Mouse (Mus musculus) ovary, postnatal 14 days (tissue): Measurements from ENCODE around the gene Cbx6.
"Not testable (repeated sequence)": the region's sequence is repeated elsewhere in the genome, so short reads cannot be mapped to it uniquely, and the experiment has no call there.

Experiments used
- DNase-seq: peaks from one replicate; pipeline ENCODE4 v3.0.0; 2022; ENCODE audit warnings: low spot score

Gene Cbx6

GRCm38 (mm10) chr15:79829431-79829830 is 5.1 kb downstream of the Cbx6 start:
- no peak for DNase-seq

DNA sequence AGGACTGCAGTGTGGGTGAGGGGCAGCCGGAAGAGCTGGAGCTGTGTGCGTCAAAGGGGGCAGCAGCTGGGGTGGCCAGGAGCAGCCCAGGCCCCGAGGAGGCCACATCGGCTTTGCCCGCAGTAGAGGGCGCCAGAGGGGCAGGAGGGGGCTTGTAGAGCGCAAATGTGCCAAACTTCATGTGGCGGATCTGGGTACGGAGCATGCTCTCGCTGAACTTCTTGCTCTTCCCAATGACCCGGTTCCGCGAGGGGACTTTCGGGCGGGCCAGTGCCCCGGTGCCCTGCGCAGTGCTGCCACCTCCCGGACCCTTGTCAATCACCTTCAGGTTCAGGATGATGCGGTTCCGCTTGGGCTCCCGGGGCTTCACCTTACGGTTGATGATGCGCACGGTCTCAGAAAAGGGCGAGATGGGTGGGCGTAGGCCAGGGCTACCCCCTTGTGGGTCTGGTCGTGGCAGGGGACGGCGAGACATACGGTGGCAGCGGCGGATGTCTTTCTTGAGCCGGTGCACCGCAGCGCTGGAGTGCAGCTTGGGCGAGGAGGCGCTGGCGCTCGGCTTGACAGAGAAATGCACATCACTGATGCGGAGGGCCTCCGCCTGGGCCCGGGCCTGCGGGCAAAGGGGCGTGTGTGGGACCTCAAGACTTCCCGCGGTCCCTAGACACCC is 6.0 kb downstream of the Cbx6 start:
- DNase-seq = peak; percentile 44

GRCm38 (mm10) chr15:79827778-79828210 is 6.7 kb downstream of the Cbx6 start:
- no peak for DNase-seq

- DNase-seq = no peak
Observed at GRCm38 (mm10) chr15:79827061-79827777, 7.3 kb downstream of the Cbx6 start.

GRCm38 (mm10) chr15:79826221-79826935 is 8.1 kb downstream of the Cbx6 start:
- no peak for DNase-seq

DNA sequence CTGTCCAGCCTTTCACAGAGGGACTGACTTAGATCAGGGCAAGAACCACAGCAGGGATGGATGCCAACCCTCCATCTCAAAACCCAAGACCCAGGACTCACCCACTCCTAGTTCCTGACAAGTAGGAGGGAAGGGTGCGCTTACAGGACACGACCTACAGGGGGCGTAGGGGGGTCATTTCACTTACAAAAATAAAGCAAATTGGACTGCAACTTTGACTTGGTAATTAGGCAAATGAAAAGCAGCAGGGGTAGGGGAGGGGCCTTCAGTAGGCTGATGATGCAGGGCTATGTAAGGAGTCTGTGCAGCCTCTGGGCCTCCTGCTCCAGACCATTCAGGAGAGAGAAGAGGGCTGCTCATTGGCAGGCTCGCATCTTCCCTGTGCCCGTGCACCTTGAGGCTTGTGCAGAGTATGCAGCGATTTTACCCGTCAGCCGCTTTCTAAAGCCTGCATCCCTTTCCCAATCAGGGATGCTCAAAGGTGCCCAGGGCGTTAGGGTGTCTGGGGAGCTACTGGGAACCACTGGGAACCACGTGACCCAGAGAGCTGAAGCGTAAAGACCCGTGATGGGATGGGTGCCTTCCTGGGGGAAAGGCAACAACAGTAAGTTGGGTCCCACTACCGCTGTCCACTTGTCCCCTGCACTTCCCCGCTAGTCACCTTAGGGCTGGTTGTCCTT is 9.2 kb downstream of the Cbx6 start:
- no peak for DNase-seq

- DNase-seq = no peak
Observed at GRCm38 (mm10) chr15:79823588-79824280, 10.8 kb downstream of the Cbx6 start.

DNA sequence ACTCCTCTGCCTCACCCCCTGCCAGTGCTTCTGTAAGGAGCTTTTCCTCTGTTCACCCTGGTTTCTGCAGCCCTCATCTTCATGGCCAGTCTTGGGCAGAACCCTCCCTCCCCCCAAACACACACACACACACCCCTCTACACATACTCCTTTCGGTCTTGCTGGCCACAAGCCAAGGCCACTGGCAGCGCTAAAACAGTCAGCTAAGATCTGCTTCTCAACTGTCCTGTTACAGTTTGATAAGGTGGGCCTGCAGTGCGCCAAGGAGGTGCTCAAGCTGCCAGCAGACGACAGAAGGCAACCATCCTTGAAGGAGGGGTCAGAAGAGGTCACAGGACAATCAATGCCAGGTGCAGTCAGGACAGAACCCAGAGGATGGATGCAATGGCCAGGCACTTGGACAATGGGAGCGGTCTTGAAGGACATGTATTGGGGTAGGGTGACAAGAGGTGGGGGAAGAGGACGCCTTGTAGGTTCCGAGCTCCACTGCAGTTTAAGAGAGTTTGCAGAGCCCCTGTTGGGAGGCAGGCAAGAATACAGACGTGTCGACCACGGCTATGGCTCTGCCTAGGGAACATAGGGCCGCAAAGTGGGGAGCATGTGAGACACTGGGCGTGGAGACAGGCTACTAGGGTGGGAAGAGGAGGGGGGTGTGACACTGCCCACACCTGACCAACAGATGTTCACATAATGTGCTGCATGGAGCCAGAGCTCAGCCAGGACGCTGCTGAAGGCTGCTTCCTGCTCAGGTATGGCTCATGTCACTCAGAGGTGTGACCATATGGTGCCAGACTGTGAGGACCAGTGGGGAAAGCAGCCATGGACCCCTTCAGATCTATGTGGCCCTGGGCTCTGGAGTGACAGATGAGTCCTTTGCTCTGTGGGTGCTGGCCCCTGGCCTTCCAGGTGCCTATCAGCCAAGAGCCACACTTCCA is 12.0 kb downstream of the Cbx6 start:
- peak; percentile 36 for DNase-seq

DNA sequence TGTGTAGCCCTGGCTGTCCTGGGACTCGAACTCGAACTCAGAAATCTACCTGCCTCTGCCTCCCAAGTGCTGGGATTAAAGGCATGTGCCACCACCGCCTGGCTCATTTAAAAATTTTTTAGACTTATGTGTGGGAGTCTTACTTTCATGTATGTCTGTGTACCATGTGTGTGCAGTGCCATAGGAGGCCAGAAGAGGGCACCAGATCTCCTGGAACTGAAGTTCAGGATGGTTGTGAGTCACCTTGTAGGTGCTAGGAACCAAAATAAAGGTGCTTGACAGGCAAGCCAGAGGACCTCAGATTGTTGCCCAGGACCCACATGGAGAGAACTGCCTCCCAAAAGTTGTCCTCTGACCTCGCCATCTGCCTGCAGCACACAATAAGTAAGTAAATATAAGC is 16.2 kb downstream of the Cbx6 start:
- DNase-seq = no peak

- DNase-seq = no peak
Observed at GRCm38 (mm10) chr15:79813666-79814258, 20.7 kb downstream of the Cbx6 start.

GRCm38 (mm10) chr15:79812840-79813239 is 21.6 kb downstream of the Cbx6 start:
- not testable (repeated sequence) for DNase-seq

DNA sequence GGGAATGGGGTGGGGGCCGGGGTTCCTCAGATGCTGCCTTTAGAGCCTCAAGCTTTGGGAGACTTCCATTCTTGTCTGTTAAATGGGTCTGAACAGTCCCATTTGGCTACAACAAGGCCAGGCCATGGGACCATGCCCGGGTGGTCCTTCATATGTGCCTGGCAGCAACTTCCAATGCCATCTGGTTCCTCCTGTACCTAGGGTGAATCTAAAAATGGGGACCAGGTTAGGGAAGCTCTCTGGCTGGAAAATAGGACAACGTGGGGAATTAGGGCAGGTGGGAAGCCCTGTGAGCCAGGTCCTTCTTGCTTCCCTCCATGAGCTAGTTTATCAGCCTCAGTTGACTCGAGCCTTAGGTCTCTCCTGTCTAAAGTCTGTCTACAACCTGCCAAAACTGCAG is 23.5 kb downstream of the Cbx6 start:
- DNase-seq = no peak

DNA sequence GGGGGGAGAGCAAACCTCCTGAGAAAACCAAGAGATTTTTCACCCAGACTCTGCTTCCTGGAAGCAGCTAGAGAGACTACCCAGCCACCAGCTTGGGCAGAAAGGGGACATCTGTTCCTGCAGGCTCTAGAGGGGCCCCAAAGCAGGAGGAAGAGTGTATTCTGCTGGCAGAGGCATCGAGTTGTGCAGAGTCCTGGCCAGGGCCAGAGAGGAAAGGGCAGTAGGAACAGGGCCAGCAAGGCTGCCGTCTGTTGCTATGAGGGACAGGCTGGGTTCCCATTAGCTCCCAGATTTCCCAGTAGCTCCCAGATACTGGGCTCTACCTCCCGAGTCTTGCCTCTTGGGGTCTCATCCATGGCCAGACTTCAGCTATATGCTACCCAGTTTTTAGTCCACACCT is 24.4 kb downstream of the Cbx6 start:
- DNase-seq = no peak

DNA sequence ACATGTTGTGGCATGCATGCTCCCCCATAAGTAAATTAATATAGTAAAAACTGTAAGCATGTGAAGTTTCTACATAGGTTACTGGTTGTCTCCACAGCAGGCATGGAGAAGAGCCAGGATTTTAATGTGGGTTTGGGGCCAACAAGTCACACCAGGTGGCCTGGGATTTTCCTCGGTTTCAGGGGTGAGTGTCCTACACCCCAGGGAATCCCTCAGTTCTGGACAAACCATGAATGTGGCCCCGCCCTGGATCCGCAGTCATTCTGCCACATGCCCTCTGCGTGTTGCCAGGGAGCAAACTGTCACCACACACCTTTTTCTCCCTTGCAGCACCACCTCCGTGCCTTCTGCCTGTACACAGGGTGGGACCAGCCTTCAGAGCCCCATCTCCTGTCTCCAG is 25.8 kb downstream of the Cbx6 start:
- no peak for DNase-seq

DNA sequence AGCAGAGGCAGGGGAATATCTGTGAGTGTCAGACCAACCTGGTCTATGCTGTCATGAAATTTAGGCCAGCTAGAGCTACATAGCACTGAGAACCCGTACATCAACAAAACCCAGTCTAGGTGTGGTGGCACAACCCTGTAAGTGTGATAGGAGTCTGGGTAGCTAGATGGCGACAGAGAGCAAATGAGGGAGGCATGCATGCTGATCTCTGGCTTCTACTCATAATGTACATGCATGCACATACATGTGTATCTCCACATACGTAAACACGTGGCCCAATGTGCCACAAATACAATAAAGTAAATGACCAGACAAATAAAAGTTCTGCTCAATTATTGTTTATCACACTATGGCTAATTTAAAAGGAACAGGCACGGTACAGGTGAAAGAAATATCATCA is 26.4 kb downstream of the Cbx6 start:
- DNase-seq = peak; percentile 22

DNA sequence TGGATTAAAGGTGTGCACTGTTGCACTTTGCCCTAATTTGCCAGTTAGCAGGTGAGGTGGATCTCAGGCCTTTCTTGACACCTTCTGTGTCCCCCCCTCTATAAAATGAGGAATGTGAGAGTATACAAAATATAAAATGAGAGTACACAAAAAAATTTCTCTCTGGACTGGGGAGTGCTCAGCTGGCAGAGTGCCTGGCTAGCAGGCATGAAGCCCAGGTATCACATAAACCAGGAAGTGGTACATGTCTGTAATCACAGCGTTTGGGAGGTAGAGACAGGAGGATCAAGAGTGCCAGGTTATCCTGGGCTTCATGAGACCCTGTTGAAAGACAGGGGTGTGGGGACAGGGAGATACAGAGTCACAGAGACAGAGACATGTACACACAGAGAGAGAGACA is 27.4 kb downstream of the Cbx6 start:
- no peak for DNase-seq

GRCm38 (mm10) chr15:79805246-79805645 is 29.2 kb downstream of the Cbx6 start:
- DNase-seq = no peak

- DNase-seq = peak; percentile 50
Observed at GRCm38 (mm10) chr15:79804352-79805071, 30.0 kb downstream of the Cbx6 start, which contains the start of gene Nptxr. Gene Nptxr, minus strand, starts transcription at chr15:79804766.

DNA sequence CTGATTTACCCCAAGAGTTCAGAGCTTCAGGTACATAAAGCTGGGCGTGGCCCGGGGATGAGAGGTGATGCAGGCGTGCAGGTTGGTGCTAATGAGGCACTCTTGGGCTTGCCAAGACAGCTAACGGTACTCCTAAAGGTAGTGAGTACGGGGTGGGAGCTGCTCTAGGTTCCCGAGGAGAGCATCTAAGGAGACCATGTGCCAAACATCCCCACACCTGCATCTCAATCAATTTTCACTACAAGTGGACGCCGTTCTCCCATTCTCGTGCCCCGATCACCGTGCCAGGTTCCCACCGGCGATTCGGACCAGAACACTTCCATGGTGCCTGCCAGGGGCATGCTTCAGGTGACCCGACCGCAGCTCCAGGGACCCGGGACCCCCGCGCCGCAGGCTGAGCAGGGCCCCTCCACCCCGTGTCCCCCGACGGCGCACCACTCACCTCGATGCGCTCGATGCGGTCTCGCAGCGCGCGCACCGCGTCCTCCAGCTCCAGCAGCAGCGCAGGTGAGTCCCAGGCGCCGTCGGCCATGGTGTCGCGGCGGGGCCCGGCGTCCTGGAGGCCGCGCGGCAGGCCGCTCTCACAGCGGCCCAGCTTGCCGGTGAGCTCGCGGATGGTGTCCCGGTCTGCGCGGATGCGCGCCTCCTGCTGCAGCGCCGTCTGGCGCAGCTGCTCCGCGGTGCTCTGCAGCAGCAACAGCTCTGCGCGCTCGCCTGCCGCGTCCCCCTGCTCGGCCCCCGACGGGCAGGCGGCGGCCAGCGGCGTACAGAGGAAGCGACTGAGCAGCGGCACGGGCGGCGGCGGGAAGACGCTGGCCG is 30.7 kb downstream of the Cbx6 start:
- no peak for DNase-seq
